Mouse (Mus musculus): ENCODE results near the gene Capg. TPM values are rescaled to one million over a fixed set of nuclear protein-coding genes. Genes with fewer than 3 reads are reported as not detected.

Capg gene
- total RNA-seq, 1 experiment from 2014 or later, result 145 TPM

- ATAC-seq (ENCODE audit: extremely low read depth, insufficient number of reproducible peaks, low FRiP score, poor library complexity, severe bottlenecking), result no peak
These were observed 18.3 kb downstream of the Capg start for GRCm38 (mm10) chr6:72562486-72562885.

- ATAC-seq (ENCODE audit: extremely low read depth, insufficient number of reproducible peaks, low FRiP score, poor library complexity, severe bottlenecking), result no peak
These were observed 18.7 kb downstream of the Capg start for GRCm38 (mm10) chr6:72562894-72563293.

- ATAC-seq (ENCODE audit: extremely low read depth, insufficient number of reproducible peaks, low FRiP score, poor library complexity, severe bottlenecking), result no peak
These were observed 21.3 kb downstream of the Capg start for GRCm38 (mm10) chr6:72565506-72565905.

- ATAC-seq (ENCODE audit: extremely low read depth, insufficient number of reproducible peaks, low FRiP score, poor library complexity, severe bottlenecking), result peak; percentile 88
These were observed 21.9 kb downstream of the Capg start for GRCm38 (mm10) chr6:72566044-72566443.

- no peak for ATAC-seq (ENCODE audit: extremely low read depth, insufficient number of reproducible peaks, low FRiP score, poor library complexity, severe bottlenecking)
These were observed 23.3 kb downstream of the Capg start for GRCm38 (mm10) chr6:72567508-72567907.

GRCm38 (mm10) chr6:72568736-72569135 lies 24.5 kb downstream of the Capg start:
- no peak for ATAC-seq (ENCODE audit: extremely low read depth, insufficient number of reproducible peaks, low FRiP score, poor library complexity, severe bottlenecking)

GRCm38 (mm10) chr6:72570644-72571397 lies 26.6 kb downstream of the Capg start:
- ATAC-seq (ENCODE audit: extremely low read depth, insufficient number of reproducible peaks, low FRiP score, poor library complexity, severe bottlenecking), result no peak

- ATAC-seq (ENCODE audit: extremely low read depth, insufficient number of reproducible peaks, low FRiP score, poor library complexity, severe bottlenecking), result no peak
These were observed 27.6 kb downstream of the Capg start for GRCm38 (mm10) chr6:72571826-72572225.

- ATAC-seq (ENCODE audit: extremely low read depth, insufficient number of reproducible peaks, low FRiP score, poor library complexity, severe bottlenecking), result no peak
These were observed 31.9 kb downstream of the Capg start for GRCm38 (mm10) chr6:72576041-72576440.

- ATAC-seq (ENCODE audit: extremely low read depth, insufficient number of reproducible peaks, low FRiP score, poor library complexity, severe bottlenecking), result no peak
These were observed 37.6 kb downstream of the Capg start for GRCm38 (mm10) chr6:72581625-72582382.

GRCm38 (mm10) chr6:72583211-72583839 lies 39.1 kb downstream of the Capg start:
- no peak for ATAC-seq (ENCODE audit: extremely low read depth, insufficient number of reproducible peaks, low FRiP score, poor library complexity, severe bottlenecking)

- no peak for ATAC-seq (ENCODE audit: extremely low read depth, insufficient number of reproducible peaks, low FRiP score, poor library complexity, severe bottlenecking)
These were observed 40.0 kb downstream of the Capg start for GRCm38 (mm10) chr6:72584154-72584553.

- ATAC-seq (ENCODE audit: extremely low read depth, insufficient number of reproducible peaks, low FRiP score, poor library complexity, severe bottlenecking), result no peak
These were observed 42.5 kb downstream of the Capg start for GRCm38 (mm10) chr6:72586701-72587100.

GRCm38 (mm10) chr6:72588307-72588706 lies 44.1 kb downstream of the Capg start:
- no peak for ATAC-seq (ENCODE audit: extremely low read depth, insufficient number of reproducible peaks, low FRiP score, poor library complexity, severe bottlenecking)

- no peak for ATAC-seq (ENCODE audit: extremely low read depth, insufficient number of reproducible peaks, low FRiP score, poor library complexity, severe bottlenecking)
These were observed 45.9 kb downstream of the Capg start for GRCm38 (mm10) chr6:72590111-72590510.

- no peak for ATAC-seq (ENCODE audit: extremely low read depth, insufficient number of reproducible peaks, low FRiP score, poor library complexity, severe bottlenecking)
These were observed 49.0 kb downstream of the Capg start for GRCm38 (mm10) chr6:72593011-72593803.

- ATAC-seq (ENCODE audit: extremely low read depth, insufficient number of reproducible peaks, low FRiP score, poor library complexity, severe bottlenecking), result no peak
These were observed 49.7 kb downstream of the Capg start for GRCm38 (mm10) chr6:72593914-72594313.

GRCm38 (mm10) chr6:72597083-72597874 lies 53.1 kb downstream of the Capg start:
- no peak for ATAC-seq (ENCODE audit: extremely low read depth, insufficient number of reproducible peaks, low FRiP score, poor library complexity, severe bottlenecking)
